Mouse (Mus musculus): ENCODE data around the gene Tex47. TPM values are rescaled to one million over a fixed set of nuclear protein-coding genes. Genes with fewer than 3 reads are reported as not detected.
A peak's percentile ranks its signal among the peaks of the same experiment; 100 is the strongest.

Tex47 gene
- 0.19 TPM in 1 of 2 replicates, not detected in the other for polyA plus RNA-seq (2014; fragmentation: Nextera tagmentation; extraction: Ambion mirVana)

DNA sequence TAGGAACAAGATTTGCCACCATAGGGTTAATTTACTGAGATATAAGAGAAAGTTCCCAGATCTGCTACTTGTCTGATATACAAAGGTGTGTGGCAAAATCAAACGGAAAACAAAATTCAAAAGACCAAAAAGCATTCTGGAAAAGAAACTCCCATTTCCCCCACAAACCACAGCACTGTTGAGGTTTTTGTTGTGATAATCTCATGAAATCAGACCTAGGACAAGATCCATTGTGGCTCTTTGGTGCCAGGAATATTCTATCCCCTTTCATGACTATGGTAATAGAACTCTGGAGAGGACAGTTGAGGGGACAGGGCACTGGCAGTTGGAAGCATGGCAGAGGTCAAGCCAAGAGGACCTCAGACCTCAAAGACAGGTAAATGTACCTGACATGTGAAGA lies at the start of gene Tex47:
TSS of gene Tex47 (plus strand) at position 301 of the 400 bp plus-strand sequence.
- Histone ChIP-seq H3K36me3 (ENCODE audit: control insufficient read depth, insufficient read depth, low read length) (no peaks in the 10 kb centered on the region), H3K9ac (ENCODE audit: low read length) (no peak within 1 kb of the TSS), H3K4me3 (ENCODE audit: low read depth, low read length) (no peak within 1 kb of the TSS), H3K27me3 (ENCODE audit: control insufficient read depth, insufficient read depth, low read length) (no peaks in the 10 kb centered on the region), H3K4me2 (ENCODE audit: low read depth, low read length, severe bottlenecking) (no peak within 1 kb of the TSS), H3K4me1 (replicated peaks; ENCODE audit: control insufficient read depth, insufficient read depth, low read length) (no peaks in the 10 kb centered on the region), H3K9me3 (ENCODE audit: control insufficient read depth, low read length) (no peaks in the 10 kb centered on the region), H3K27ac (ENCODE audit: low read depth, low read length) (no peak within 1 kb of the TSS)
- ATAC-seq (replicated peaks; ENCODE audit: low FRiP score) (no peak), DNase-seq (ENCODE audit: low spot score) (no peak)
- WGBS = 83% methylated on average over 1 of the region's 1 CpGs

DNA sequence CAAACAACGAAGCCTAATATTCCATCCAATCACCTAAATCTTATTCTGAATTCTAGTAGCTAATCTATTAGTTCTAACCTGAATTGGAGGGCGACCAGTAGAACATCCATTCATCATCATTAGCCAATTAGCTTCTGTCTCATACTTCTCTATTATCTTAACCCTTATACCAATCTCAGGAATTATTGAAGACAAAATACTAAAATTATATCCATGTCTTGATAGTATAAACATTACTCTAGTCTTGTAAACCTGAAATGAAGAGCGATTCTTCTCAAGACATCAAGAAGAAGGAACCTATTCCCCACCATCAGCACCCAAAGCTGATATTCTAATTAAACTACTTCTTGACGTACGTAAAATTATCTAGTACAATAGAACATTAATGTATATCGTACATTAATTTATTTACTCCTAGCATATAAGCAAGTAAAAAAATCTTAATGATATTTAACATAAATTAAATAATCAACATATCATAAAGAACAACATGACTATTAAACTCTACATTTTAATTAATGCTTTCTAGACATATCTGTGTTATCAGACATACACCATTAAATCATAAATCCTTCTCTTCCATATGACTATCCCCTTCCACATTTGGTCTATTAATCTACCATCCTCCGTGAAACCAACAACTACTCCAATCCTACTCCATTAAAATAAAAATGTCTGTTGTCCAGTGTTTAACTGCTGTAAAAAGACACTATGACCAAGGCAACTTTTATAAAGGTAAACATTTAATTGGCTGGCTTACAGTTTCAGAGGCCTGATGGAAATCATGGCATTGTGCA lies 27.1 kb upstream of the Tex47 start:
- 91% methylated on average over 7 of the region's 7 CpGs for WGBS
- H3K9ac ChIP-seq (ENCODE audit: low read length) = no peak overlapping the region
- H3K4me2 ChIP-seq (ENCODE audit: low read depth, low read length, severe bottlenecking) = no peak overlapping the region
- H3K27me3 ChIP-seq (ENCODE audit: control insufficient read depth, insufficient read depth, low read length) = no peaks in the 10 kb centered on the region
- H3K9me3 ChIP-seq (ENCODE audit: control insufficient read depth, low read length) = no peaks in the 10 kb centered on the region
- no peak overlapping the region for H3K27ac ChIP-seq (ENCODE audit: low read depth, low read length)
- H3K4me1 ChIP-seq (replicated peaks; ENCODE audit: control insufficient read depth, insufficient read depth, low read length) = no peaks in the 10 kb centered on the region
- no peak for DNase-seq (ENCODE audit: low spot score)
- H3K36me3 ChIP-seq (ENCODE audit: control insufficient read depth, insufficient read depth, low read length) = no peaks in the 10 kb centered on the region
- ATAC-seq (replicated peaks; ENCODE audit: low FRiP score) = no peak
- no peak overlapping the region for H3K4me3 ChIP-seq (ENCODE audit: low read depth, low read length)

DNA sequence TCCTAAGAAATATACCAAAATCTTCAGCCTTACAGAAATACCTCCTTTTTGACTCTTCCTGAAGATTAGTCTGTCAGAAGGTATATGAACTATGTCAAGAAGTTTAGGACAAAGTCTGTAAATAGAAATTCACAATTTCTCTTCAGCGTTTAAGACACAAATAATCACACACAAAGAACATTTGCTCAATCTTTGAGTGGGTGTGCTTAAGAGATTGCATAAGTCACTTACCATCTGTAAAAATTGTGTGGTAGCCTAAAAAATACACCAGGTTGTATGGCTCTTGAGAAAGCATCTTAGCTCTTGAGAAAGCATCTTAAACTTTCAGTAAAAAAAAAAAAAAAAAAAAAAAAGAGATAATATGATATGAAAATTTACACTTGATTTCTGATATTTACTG lies 19.6 kb upstream of the Tex47 start:
- DNase-seq (ENCODE audit: low spot score) (no peak), ATAC-seq (replicated peaks; ENCODE audit: low FRiP score) (no peak)
- H3K4me3 ChIP-seq (ENCODE audit: low read depth, low read length) = no peak overlapping the region
- no peak overlapping the region for H3K4me2 ChIP-seq (ENCODE audit: low read depth, low read length, severe bottlenecking)
- H3K9me3 ChIP-seq (ENCODE audit: control insufficient read depth, low read length) = no peaks in the 10 kb centered on the region
- no peak overlapping the region for H3K27ac ChIP-seq (ENCODE audit: low read depth, low read length)
- H3K36me3 ChIP-seq (ENCODE audit: control insufficient read depth, insufficient read depth, low read length) = no peaks in the 10 kb centered on the region
- H3K9ac ChIP-seq (ENCODE audit: low read length) = no peak overlapping the region
- H3K27me3 ChIP-seq (ENCODE audit: control insufficient read depth, insufficient read depth, low read length) = no peaks in the 10 kb centered on the region
- 81% methylated on average over 1 of the region's 1 CpGs for WGBS
- H3K4me1 ChIP-seq (replicated peaks; ENCODE audit: control insufficient read depth, insufficient read depth, low read length) = no peaks in the 10 kb centered on the region

DNA sequence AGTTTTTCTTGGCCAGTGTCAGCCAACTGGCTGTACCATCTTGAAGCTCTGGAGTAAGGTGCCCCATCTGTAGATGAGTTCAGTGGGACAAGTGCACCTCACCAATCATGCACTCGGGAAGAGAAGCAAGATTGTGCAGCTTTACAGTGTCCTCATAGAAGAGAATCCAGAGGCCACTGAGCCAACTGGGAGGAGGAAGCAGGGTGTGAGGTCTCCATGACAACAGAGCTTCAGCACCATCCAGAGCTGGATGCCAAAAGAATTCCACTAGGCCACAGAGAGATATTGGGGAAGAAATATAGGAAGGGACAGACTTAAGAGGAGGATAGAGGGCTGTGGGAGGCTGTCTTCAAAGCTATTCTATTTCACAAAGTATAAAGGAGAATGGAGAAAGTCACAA lies 950 bp upstream of the Tex47 start:
- Histone ChIP-seq H3K36me3 (ENCODE audit: control insufficient read depth, insufficient read depth, low read length) (no peaks in the 10 kb centered on the region), H3K9me3 (ENCODE audit: control insufficient read depth, low read length) (no peaks in the 10 kb centered on the region), H3K27ac (ENCODE audit: low read depth, low read length) (no peak overlapping the region), H3K27me3 (ENCODE audit: control insufficient read depth, insufficient read depth, low read length) (no peaks in the 10 kb centered on the region), H3K4me2 (ENCODE audit: low read depth, low read length, severe bottlenecking) (no peak overlapping the region), H3K4me1 (replicated peaks; ENCODE audit: control insufficient read depth, insufficient read depth, low read length) (no peaks in the 10 kb centered on the region), H3K9ac (ENCODE audit: low read length) (no peak overlapping the region), H3K4me3 (ENCODE audit: low read depth, low read length) (no peak overlapping the region)
- ATAC-seq (replicated peaks; ENCODE audit: low FRiP score) (no peak; the same call in 1 of the 2 replicates), DNase-seq (ENCODE audit: low spot score) (no peak)
- WGBS = 72% methylated on average over 1 of the region's 1 CpGs

DNA sequence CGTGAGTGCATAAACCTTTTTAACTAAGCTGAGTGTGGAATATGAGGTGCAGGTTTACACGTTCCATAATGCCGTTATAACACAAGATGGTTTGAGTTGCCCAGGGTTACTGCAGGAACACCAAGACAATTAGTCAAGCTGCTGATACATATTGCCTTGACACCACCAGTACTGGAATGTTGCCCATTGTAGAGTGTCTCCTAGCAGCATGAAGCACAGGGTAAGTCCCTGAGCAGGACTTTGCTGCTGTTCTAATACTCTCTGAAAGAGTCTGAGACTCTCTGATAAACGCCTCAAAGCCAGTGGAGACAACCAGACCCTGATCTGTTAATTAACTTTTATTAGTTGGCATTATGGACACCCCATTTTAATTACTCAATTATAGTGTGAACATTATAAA lies 21.7 kb downstream of the Tex47 start:
- Histone ChIP-seq H3K4me1 (replicated peaks; ENCODE audit: control insufficient read depth, insufficient read depth, low read length) (no peaks in the 10 kb centered on the region), H3K9ac (ENCODE audit: low read length) (no peak overlapping the region), H3K9me3 (ENCODE audit: control insufficient read depth, low read length) (no peaks in the 10 kb centered on the region), H3K27ac (ENCODE audit: low read depth, low read length) (no peak overlapping the region), H3K27me3 (ENCODE audit: control insufficient read depth, insufficient read depth, low read length) (no peaks in the 10 kb centered on the region), H3K4me3 (ENCODE audit: low read depth, low read length) (no peak overlapping the region), H3K36me3 (ENCODE audit: control insufficient read depth, insufficient read depth, low read length) (no peaks in the 10 kb centered on the region), H3K4me2 (ENCODE audit: low read depth, low read length, severe bottlenecking) (no peak overlapping the region)
- 74% methylated on average over 4 of the region's 4 CpGs for WGBS
- ATAC-seq (replicated peaks; ENCODE audit: low FRiP score) (peak; percentile 55; the same call in 1 of the 2 replicates), DNase-seq (ENCODE audit: low spot score) (no peak)

DNA sequence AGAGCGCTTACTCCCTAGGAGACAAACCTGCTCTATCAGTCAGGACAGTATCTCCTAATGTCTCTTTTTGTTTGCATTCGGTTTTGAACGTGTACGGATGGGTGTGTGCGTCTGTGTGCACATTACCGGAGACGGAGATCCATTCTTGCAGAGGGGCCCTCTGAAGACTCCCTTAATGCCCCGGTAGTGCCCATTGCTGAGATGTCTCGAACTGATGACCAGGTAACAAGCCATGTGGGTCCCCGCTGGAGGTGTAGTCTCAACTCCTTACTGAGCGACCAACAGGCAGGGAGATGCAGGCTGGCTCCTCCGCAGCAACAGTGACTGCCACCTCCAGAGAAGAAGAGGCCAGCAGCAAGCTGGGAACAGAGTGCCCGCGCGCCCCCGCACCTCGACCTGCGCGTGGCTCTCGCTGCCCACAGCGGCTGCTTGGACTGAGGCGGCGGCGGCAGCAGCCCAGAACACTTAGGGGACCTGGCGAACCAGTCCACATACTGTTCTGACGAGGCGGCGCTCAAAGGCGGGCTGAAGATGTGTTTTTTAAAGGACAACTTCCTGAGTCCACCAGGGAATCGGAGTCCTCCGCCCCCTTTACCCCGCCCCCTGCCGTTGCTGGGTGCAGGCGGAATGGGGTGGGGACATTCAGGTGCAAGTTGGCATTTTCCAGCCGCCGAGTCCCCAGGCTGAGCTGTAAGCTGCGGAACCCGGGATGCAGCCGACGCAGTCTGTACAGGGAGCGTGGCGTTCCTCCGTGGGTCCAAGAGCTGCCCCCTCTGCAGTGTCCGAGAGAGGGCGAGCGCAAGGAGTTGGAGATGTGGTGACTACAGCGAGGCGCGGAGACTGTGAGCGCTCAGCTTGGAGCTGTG lies 40.5 kb downstream of the Tex47 start, which contains the start of gene Zfp804b:
TSS of gene Zfp804b (minus strand) at position 612 of the 866 bp plus-strand sequence.
- Histone ChIP-seq H3K27ac (ENCODE audit: low read depth, low read length) (no peak within 1 kb of the TSS), H3K4me3 (ENCODE audit: low read depth, low read length) (peak within 1 kb of the TSS; percentile 58), H3K9me3 (ENCODE audit: control insufficient read depth, low read length) (no peaks in the 10 kb centered on the region), H3K27me3 (ENCODE audit: control insufficient read depth, insufficient read depth, low read length) (no peaks in the 10 kb centered on the region), H3K4me1 (replicated peaks; ENCODE audit: control insufficient read depth, insufficient read depth, low read length) (no peaks in the 10 kb centered on the region), H3K36me3 (ENCODE audit: control insufficient read depth, insufficient read depth, low read length) (no peaks in the 10 kb centered on the region), H3K4me2 (ENCODE audit: low read depth, low read length, severe bottlenecking) (peak within 1 kb of the TSS; percentile 95), H3K9ac (ENCODE audit: low read length) (peak within 1 kb of the TSS; percentile 64)
- WGBS = under 1% methylated on average over 50 of the region's 50 CpGs
- peak; percentile 90 for ATAC-seq (replicated peaks; ENCODE audit: low FRiP score)
- DNase-seq (ENCODE audit: low spot score) = peak; percentile 79

DNA sequence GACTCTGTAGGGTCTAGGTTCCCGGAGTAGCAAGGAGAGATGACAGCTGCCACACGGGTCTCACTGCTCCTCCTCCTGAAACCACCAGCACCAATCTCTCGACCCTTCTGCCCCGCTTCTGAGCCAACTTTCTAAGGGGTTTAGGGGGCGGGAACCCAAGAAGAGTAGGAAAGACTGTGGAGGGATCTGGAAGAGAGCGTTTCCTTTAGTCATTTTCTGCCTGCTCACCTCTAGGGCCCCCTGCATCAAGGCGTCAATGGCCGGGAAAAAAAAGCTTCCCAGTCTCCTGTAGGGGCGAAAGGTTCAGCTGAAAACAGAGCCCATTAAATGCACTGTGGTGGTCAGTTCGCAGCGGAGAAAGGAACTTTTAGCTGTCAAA lies 41.1 kb downstream of the Tex47 start:
- 0% methylated on average over 11 of the region's 11 CpGs for WGBS
- Histone ChIP-seq H3K27ac (ENCODE audit: low read depth, low read length) (no peak overlapping the region), H3K9me3 (ENCODE audit: control insufficient read depth, low read length) (no peaks in the 10 kb centered on the region)

More for the DNA sequence above, 41.1 kb downstream of the Tex47 start:
- peak; percentile 67; the same call in 1 of the 2 replicates for ATAC-seq (replicated peaks; ENCODE audit: low FRiP score)
- Histone ChIP-seq H3K4me3 (ENCODE audit: low read depth, low read length) (peak overlapping the region; percentile 58), H3K4me2 (ENCODE audit: low read depth, low read length, severe bottlenecking) (peak overlapping the region; percentile 95), H3K27me3 (ENCODE audit: control insufficient read depth, insufficient read depth, low read length) (no peaks in the 10 kb centered on the region), H3K4me1 (replicated peaks; ENCODE audit: control insufficient read depth, insufficient read depth, low read length) (no peaks in the 10 kb centered on the region), H3K9ac (ENCODE audit: low read length) (peak overlapping the region; percentile 64), H3K36me3 (ENCODE audit: control insufficient read depth, insufficient read depth, low read length) (no peaks in the 10 kb centered on the region)
- no peak for DNase-seq (ENCODE audit: low spot score)

Data from forebrain, embryonic 11.5 days (tissue).